Mouse (Mus musculus) lung, postnatal 0 days (tissue): ENCODE results near the gene Bcor.

ENCODE experiments used
- CTCF ChIP-seq: IDR thresholded peaks from 2 replicates; pipeline ENCODE4 v1.5.1; 2016; ENCODE audit warnings: antibody characterized with exemption, mild to moderate bottlenecking
- EP300 ChIP-seq: IDR thresholded peaks from 2 replicates; pipeline ENCODE4 v1.6.1; 2016; ENCODE audit warnings: antibody characterized with exemption, mild to moderate bottlenecking, control low read depth

- TF ChIP-seq CTCF (no peak), EP300 (no peak)
Measured at GRCm38 (mm10) chrX:12155068-12155840, 4.9 kb downstream of the Bcor start.
